ENCODE assay signal across 9 mouse cellular contexts in the genomic region with DNA sequence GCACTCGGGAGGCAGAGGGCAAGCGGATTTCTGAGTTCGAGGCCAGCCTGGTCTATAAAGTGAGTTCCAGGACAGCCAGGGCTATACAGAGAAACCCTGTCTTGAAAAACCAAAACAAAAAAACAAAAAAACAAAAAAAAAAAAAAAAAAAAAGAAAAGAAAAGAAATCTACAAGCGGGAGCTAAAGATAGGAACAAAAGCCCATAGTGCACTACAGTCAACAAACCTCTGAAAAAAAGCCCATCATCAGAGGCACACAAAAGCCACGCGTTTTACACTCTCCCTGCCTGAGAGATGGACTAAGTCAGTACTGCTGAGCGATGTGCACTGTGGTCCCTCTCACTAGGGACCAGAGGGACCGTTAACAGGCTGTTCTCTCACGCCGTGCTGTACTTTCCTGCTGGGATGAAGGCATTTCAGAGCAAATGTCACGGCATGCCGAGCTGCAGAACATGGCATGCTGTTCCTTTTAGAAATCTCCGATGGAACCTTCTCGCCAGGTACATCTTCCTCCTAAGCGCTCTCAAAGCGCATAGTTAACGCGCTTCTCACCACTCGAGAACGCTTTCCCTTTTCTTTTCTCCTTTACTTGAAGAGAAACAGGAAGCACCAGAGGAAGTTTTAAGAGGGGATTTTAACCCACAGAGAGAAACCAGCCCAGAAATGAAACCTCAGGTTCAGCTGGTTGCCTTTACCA. TPM values are rescaled to one million over a fixed set of nuclear protein-coding genes. Genes with fewer than 3 reads are reported as not detected.
DNase-seq lines count a peak whose midpoint lies in the region; ATAC-seq and TF ChIP-seq lines count a peak whose summit lies in the region.
"Had no signal": no experiment of that assay in that cellular context is flagged by ENCODE, and none has a peak within 500 bp of the region (broad histone marks: within the 10 kb centered on the region; RNA-seq: fewer than 3 reads in every experiment).

No protein-coding gene starts in this region.

- DNase-seq in heart, postnatal 36 days: no peak
- DNase-seq in forebrain, postnatal 0 days: peak; percentile 23
- DNase-seq in layer of hippocampus, postnatal 36 days: no peak
- no peak for DNase-seq in frontal cortex, postnatal 10 days (ENCODE audit: low spot score in 2 of 2)
- no peak for DNase-seq in layer of hippocampus, postnatal 25 days (ENCODE audit: extremely low spot score in 1 of 2, low spot score in 1 of 2)

- intact Hi-C loops in heart, postnatal 36 days (cut with DNase I): loop anchor here (10.0 kb wide), 1 partner anchor 127 kb away; no protein-coding TSS in a partner anchor

- no peak for TF ChIP-seq POLR2A in bone marrow macrophage, adult 2 months (IDR thresholded peaks at IDR 0.05; ENCODE audit: borderline replicate concordance, low read depth, low read length)

- H3K27me3 ChIP-seq in heart, embryonic 14.5 days (ENCODE audit: control insufficient read depth, insufficient read depth, low read length): 0 out of 2 replicates have a peak, but pooled peaks cover 8% of the 10 kb centered on the region
- H3K27me3 ChIP-seq in forebrain, postnatal 0 days (ENCODE audit: insufficient read depth, low read length): no peaks in the 10 kb centered on the region
- H3K27me3 ChIP-seq in liver, embryonic 15.5 days: peaks cover 13% of the 10 kb centered on the region
- H3K27me3 ChIP-seq: Patski had no signal

- no peak for TF ChIP-seq CTCF in bone marrow macrophage, adult 2 months (IDR thresholded peaks at IDR 0.05; ENCODE audit: low read depth, low read length)
- TF ChIP-seq CTCF in forebrain, postnatal 0 days (IDR thresholded peaks at IDR 0.05; ENCODE audit: low read depth): no peak

- no peaks in the 10 kb centered on the region for H3K36me3 ChIP-seq in heart, embryonic 14.5 days (ENCODE audit: control insufficient read depth, insufficient read depth, low read length)
- H3K36me3 ChIP-seq in forebrain, postnatal 0 days (ENCODE audit: insufficient read depth): no peaks in the 10 kb centered on the region
- no peaks in the 10 kb centered on the region for H3K36me3 ChIP-seq in liver, embryonic 15.5 days (replicated peaks)

- WGBS in heart, embryonic 14.5 days: 8% methylated on average over 20 of the region's 20 CpGs
- 19% methylated on average over 20 of the region's 20 CpGs for WGBS in forebrain, postnatal 0 days
- WGBS in liver, embryonic 15.5 days (ENCODE audit: insufficient replicate concordance): 19% methylated on average over 20 of the region's 20 CpGs

- peak overlapping the region; percentile 29 to 37 for H3K4me3 ChIP-seq in heart, embryonic 14.5 days (ENCODE audit: control insufficient read depth in 1 of 2, insufficient read depth in 1 of 2, low read depth in 1 of 2, low read length in 2 of 2)
- peak overlapping the region; percentile 53 for H3K4me3 ChIP-seq in bone marrow macrophage, adult 2 months (ENCODE audit: insufficient read depth, low read length)
- H3K4me3 ChIP-seq in forebrain, postnatal 0 days (ENCODE audit: low read depth, low read length): peak overlapping the region; percentile 11; the same call in 1 of the 2 replicates
- H3K4me3 ChIP-seq in liver, embryonic 15.5 days (replicated peaks): peak overlapping the region; percentile 38

- no peaks in the 10 kb centered on the region for H3K4me1 ChIP-seq in heart, embryonic 14.5 days (ENCODE audit: control insufficient read depth in 2 of 2, insufficient read depth in 2 of 2, low read length in 2 of 2)
- H3K4me1 ChIP-seq in bone marrow macrophage, adult 2 months (ENCODE audit: control insufficient read depth, insufficient read depth, low read length): peaks cover 18% of the 10 kb centered on the region
- no peaks in the 10 kb centered on the region for H3K4me1 ChIP-seq in forebrain, postnatal 0 days (ENCODE audit: insufficient read depth)
- H3K4me1 ChIP-seq in liver, embryonic 15.5 days (replicated peaks): peaks cover 29% of the 10 kb centered on the region

- H3K9ac ChIP-seq in heart, embryonic 14.5 days (ENCODE audit: low read length): peak overlapping the region; percentile 36; the same call in 1 of the 2 replicates
- H3K9ac ChIP-seq in forebrain, postnatal 0 days: no peak overlapping the region
- H3K9ac ChIP-seq in liver, embryonic 15.5 days: no peak overlapping the region

- no peaks in the 10 kb centered on the region for H3K9me3 ChIP-seq in heart, embryonic 14.5 days (ENCODE audit: control insufficient read depth, low read length)
- no peaks in the 10 kb centered on the region for H3K9me3 ChIP-seq in forebrain, postnatal 0 days (ENCODE audit: low read length)
- H3K9me3 ChIP-seq in liver, embryonic 15.5 days (replicated peaks): no peaks in the 10 kb centered on the region

- H3K27ac ChIP-seq in heart, embryonic 14.5 days (replicated peaks in 1 of 2; ENCODE audit: control insufficient read depth in 1 of 2, insufficient read depth in 1 of 2, low read depth in 2 of 2, low read length in 2 of 2): no peak overlapping the region
- no peak overlapping the region for H3K27ac ChIP-seq in bone marrow macrophage, adult 2 months (ENCODE audit: insufficient read depth, low read depth, low read length)
- no peak overlapping the region for H3K27ac ChIP-seq in forebrain, postnatal 0 days (ENCODE audit: low read depth, low read length)
- H3K27ac ChIP-seq in liver, embryonic 15.5 days (replicated peaks): 0 out of 2 replicates have a peak overlapping the region, but pooled peaks have one; percentile 24

- peak overlapping the region; percentile 74 for H3K4me2 ChIP-seq in heart, embryonic 14.5 days (ENCODE audit: low read length)
- peak overlapping the region; percentile 38 for H3K4me2 ChIP-seq in forebrain, postnatal 0 days (ENCODE audit: low read depth)
- peak overlapping the region; percentile 56 for H3K4me2 ChIP-seq in liver, embryonic 15.5 days

- no peak for ATAC-seq in heart, embryonic 14.5 days (ENCODE audit: insufficient number of reproducible peaks, insufficient read depth, low FRiP score, low read depth)
- no peak for ATAC-seq in forebrain, postnatal 0 days
- no peak for ATAC-seq in liver, embryonic 15.5 days (ENCODE audit: insufficient read depth)
- ATAC-seq: Patski had no signal

RNA-seq across cellular contexts. Expression of a gene that starts 40.4 kb away (rescaled TPM):
- 10.9 and 12.6 TPM in 2 replicates for polyA plus RNA-seq in heart, embryonic 14.5 days (2014; fragmentation: Nextera tagmentation; extraction: Ambion mirVana)
- total RNA-seq in heart, postnatal 36 days (2021): 10 to 100 TPM; 11.4 to 11.7 TPM
- 8.9 and 9.3 TPM in 2 replicates for polyA plus RNA-seq in bone marrow macrophage, adult 2 months (2012; ENCODE audit: insufficient read depth, insufficient read length, missing spikeins)
- 16.6 and 21.7 TPM in 2 replicates for total RNA-seq in forebrain, postnatal 0 days (2014; rRNA removed)
- 7.5 and 12.2 TPM in 2 replicates for polyA plus RNA-seq in forebrain, postnatal 0 days (2015; fragmentation: Nextera tagmentation; extraction: Ambion mirVana)
- 6.3 and 6.4 TPM in 2 replicates for polyA plus RNA-seq in liver, embryonic 15.5 days (2015; fragmentation: Nextera tagmentation; extraction: Ambion mirVana)
- 10 to 100 TPM; 19.0 to 21.4 TPM for total RNA-seq in layer of hippocampus, postnatal 36 days (2021)
- 10 to 100 TPM; 16.2 to 19.0 TPM for total RNA-seq in layer of hippocampus, postnatal 25 days (2021)

RNA-seq across cellular contexts. Expression of a gene that starts 57.2 kb away (rescaled TPM):
- 1.3 and 1.8 TPM in 2 replicates for polyA plus RNA-seq in heart, embryonic 14.5 days (2014; fragmentation: Nextera tagmentation; extraction: Ambion mirVana)
- total RNA-seq in heart, postnatal 36 days (2021): 1 to 10 TPM; 1.7 to 2.5 TPM
- polyA plus RNA-seq in bone marrow macrophage, adult 2 months (2012; ENCODE audit: insufficient read depth, insufficient read length, missing spikeins): 312 and 343 TPM in 2 replicates
- 1.4 and 2.2 TPM in 2 replicates for total RNA-seq in forebrain, postnatal 0 days (2014; rRNA removed)
- polyA plus RNA-seq in forebrain, postnatal 0 days (2015; fragmentation: Nextera tagmentation; extraction: Ambion mirVana): 2.1 and 2.8 TPM in 2 replicates
- 11.3 and 14.3 TPM in 2 replicates for polyA plus RNA-seq in liver, embryonic 15.5 days (2015; fragmentation: Nextera tagmentation; extraction: Ambion mirVana)
- 1 to 10 TPM; 1.9 to 2.3 TPM for total RNA-seq in layer of hippocampus, postnatal 36 days (2021)
- 1 to 10 TPM; 2.2 to 2.7 TPM for total RNA-seq in layer of hippocampus, postnatal 25 days (2021)
